Mouse (Mus musculus) kidney, postnatal 36 days (tissue): ENCODE measurements around the gene Gm12886.

Experiments used
- DNase-seq, 2 experiments: peaks; one replicate each; pipeline ENCODE4 v3.0.0; 2021 to 2022; ENCODE audit warnings: mixed read lengths in 2 of 2

Gene Gm12886

DNA sequence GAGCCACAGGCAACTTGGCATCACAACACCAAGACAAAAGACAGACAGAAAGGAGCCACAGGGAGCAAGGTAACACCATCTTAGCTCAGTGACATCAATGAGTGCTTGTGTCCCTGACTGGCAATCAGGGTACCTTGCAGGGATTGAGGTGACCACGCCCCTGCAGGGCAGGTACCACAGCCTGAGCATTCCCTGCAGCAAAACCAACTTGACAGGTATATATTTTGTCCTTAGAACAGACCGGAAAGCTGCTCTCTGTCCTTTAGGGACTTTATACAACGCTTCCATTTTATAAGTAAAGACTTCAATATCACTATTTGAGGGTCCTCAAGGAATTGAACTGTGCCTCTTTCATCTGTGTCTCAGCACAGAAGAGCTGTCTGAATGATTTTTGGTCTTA lies at the start of gene Gm12886:
Gene Gm12886, minus strand, starts transcription at position 101 of the 400 bp plus-strand sequence.
- no peak for DNase-seq
